Mouse (Mus musculus): ENCODE measurements around the gene Ubtf.

GRCm38 (mm10) chr11:102283922-102284321 lies 35.6 kb downstream of the Ubtf start:
- TF ChIP-seq CTCF (IDR thresholded peaks at IDR 0.05) (no peak), POLR2A (IDR thresholded peaks at IDR 0.05; ENCODE audit: insufficient read depth, low read depth, low read length) (no peak), EP300 (IDR thresholded peaks at IDR 0.05; ENCODE audit: insufficient read depth, low read depth, low read length) (no peak)
